Mouse (Mus musculus): ENCODE data around the gene Tnfrsf11a. TPM values are rescaled to one million over a fixed set of nuclear protein-coding genes. Genes with fewer than 3 reads are reported as not detected.
A peak's percentile ranks its signal among the peaks of the same experiment; 100 is the strongest.
"Not testable (repeated sequence)": the region's sequence is repeated elsewhere in the genome, so short reads cannot be mapped to it uniquely, and the experiment has no call there.

The Tnfrsf11a gene
- under 1 TPM; 0.44 to 0.65 (median 0.49) TPM for total RNA-seq (2022)

GRCm38 (mm10) chr1:105780457-105781364 lies at the start of gene Tnfrsf11a:
Gene Tnfrsf11a (plus strand): TSS chr1:105780718.
- DNase-seq (ENCODE audit: low spot score in 2 of 2) = peak in 1 of 2 experiments; percentile 7

GRCm38 (mm10) chr1:105735318-105735717 lies 45.2 kb upstream of the Tnfrsf11a start:
- no peak for DNase-seq (ENCODE audit: low spot score in 2 of 2)

- no peak for DNase-seq (ENCODE audit: low spot score in 2 of 2)
Measured at GRCm38 (mm10) chr1:105738334-105738733, 42.2 kb upstream of the Tnfrsf11a start.

- no peak for DNase-seq (ENCODE audit: low spot score in 2 of 2)
Measured at GRCm38 (mm10) chr1:105739493-105739892, 41.0 kb upstream of the Tnfrsf11a start.

GRCm38 (mm10) chr1:105742481-105742880 lies 38.0 kb upstream of the Tnfrsf11a start:
- DNase-seq (ENCODE audit: low spot score in 2 of 2) = no peak

GRCm38 (mm10) chr1:105746444-105746843 lies 34.1 kb upstream of the Tnfrsf11a start:
- DNase-seq (ENCODE audit: low spot score in 2 of 2) = no peak

GRCm38 (mm10) chr1:105746858-105747596 lies 33.5 kb upstream of the Tnfrsf11a start:
- DNase-seq (ENCODE audit: low spot score in 2 of 2) = no peak

GRCm38 (mm10) chr1:105748091-105748799 lies 32.3 kb upstream of the Tnfrsf11a start:
- DNase-seq (ENCODE audit: low spot score in 2 of 2) = no peak

- DNase-seq (ENCODE audit: low spot score in 2 of 2) = no peak
Measured at GRCm38 (mm10) chr1:105752196-105752595, 28.3 kb upstream of the Tnfrsf11a start.

- DNase-seq (ENCODE audit: low spot score in 2 of 2) = no peak
Measured at GRCm38 (mm10) chr1:105752944-105753343, 27.6 kb upstream of the Tnfrsf11a start.

- DNase-seq (ENCODE audit: low spot score in 2 of 2) = no peak
Measured at GRCm38 (mm10) chr1:105758798-105759197, 21.7 kb upstream of the Tnfrsf11a start.

- DNase-seq (ENCODE audit: low spot score in 2 of 2) = no peak
Measured at GRCm38 (mm10) chr1:105759422-105760165, 20.9 kb upstream of the Tnfrsf11a start.

GRCm38 (mm10) chr1:105765586-105765985 lies 14.9 kb upstream of the Tnfrsf11a start:
- no peak for DNase-seq (ENCODE audit: low spot score in 2 of 2)

GRCm38 (mm10) chr1:105766099-105766498 lies 14.4 kb upstream of the Tnfrsf11a start:
- DNase-seq (ENCODE audit: low spot score in 2 of 2) = not testable (repeated sequence)

- DNase-seq (ENCODE audit: low spot score in 2 of 2) = no peak
Measured at GRCm38 (mm10) chr1:105768397-105768796, 12.1 kb upstream of the Tnfrsf11a start.

- no peak for DNase-seq (ENCODE audit: low spot score in 2 of 2)
Measured at GRCm38 (mm10) chr1:105770685-105771084, 9.8 kb upstream of the Tnfrsf11a start.

GRCm38 (mm10) chr1:105776426-105776825 lies 4.1 kb upstream of the Tnfrsf11a start:
- no peak for DNase-seq (ENCODE audit: low spot score in 2 of 2)

GRCm38 (mm10) chr1:105780079-105780456 lies 450 bp upstream of the Tnfrsf11a start:
- DNase-seq (ENCODE audit: low spot score in 2 of 2) = no peak

- DNase-seq (ENCODE audit: low spot score in 2 of 2) = no peak
Measured at GRCm38 (mm10) chr1:105781391-105782146, 1.1 kb downstream of the Tnfrsf11a start.

Data from gastrocnemius, adult 8-10 months (tissue).